Mouse (Mus musculus): ENCODE measurements around the gene Ppp4c. TPM values are rescaled to one million over a fixed set of nuclear protein-coding genes. Genes with fewer than 3 reads are reported as not detected.

Ppp4c gene
- total RNA-seq, 1 experiment = 291 TPM

DNA sequence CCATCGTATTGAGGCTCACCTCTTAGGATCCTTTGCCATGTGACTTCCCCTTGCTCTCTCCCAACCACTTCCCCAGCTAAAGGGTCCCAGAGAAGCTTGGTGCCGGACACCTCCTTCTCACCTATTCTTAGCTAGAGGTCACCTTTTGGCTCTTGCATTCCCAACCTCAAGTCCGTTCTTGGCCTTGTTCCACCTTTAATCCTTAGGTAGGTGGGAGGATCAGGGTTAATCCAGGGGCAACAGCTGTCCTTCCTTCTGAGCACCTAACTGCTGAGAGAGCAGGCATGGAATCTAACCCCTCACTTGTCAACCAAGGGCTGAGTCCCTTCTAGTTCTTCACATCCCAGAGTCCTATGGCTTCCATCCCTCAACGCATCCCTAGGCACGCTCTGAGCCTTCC is 33.7 kb upstream of the Ppp4c start:
- TF ChIP-seq HCFC1 (IDR thresholded peaks at IDR 0.05; ENCODE audit: borderline replicate concordance, insufficient read depth, low read length) (no peak), MAFK (IDR thresholded peaks at IDR 0.05; ENCODE audit: insufficient read depth, low read depth, low read length) (no peak), ZNF384 (IDR thresholded peaks at IDR 0.05; ENCODE audit: low read depth, low read length) (no peak), ZC3H11A (IDR thresholded peaks at IDR 0.05; ENCODE audit: borderline replicate concordance, low read depth, low read length) (no peak), CHD2 (IDR thresholded peaks at IDR 0.05; ENCODE audit: low read depth, low read length) (no peak)
- DNase-seq (ENCODE audit: low read depth, low spot score) = no peak
- Histone ChIP-seq H3K36me3 (ENCODE audit: control insufficient read depth, insufficient read depth, low read length, poor library complexity, severe bottlenecking) (no peaks in the 10 kb centered on the region), H3K27ac (ENCODE audit: insufficient read depth, low read depth, low read length, poor library complexity, severe bottlenecking) (no peak overlapping the region), H3K9me3 (ENCODE audit: control insufficient read depth, insufficient read depth, low read depth, low read length) (no peaks in the 10 kb centered on the region), H3K4me1 (ENCODE audit: control insufficient read depth in 2 of 2, insufficient read depth in 2 of 2, low read length in 2 of 2, poor library complexity in 1 of 2) (peaks cover 2 to 21% of the 10 kb centered on the region in 2 experiments; a peak in 1 of 4 replicates), H3K9ac (ENCODE audit: insufficient read depth, low read depth, low read length, poor library complexity, severe bottlenecking) (no peak overlapping the region), H3K4me3 (ENCODE audit: insufficient read depth in 1 of 2, low read depth in 1 of 2, low read length in 2 of 2, poor library complexity in 1 of 2, severe bottlenecking in 1 of 2) (no peak overlapping the region)
- in situ Hi-C loops (cut with MboI; ENCODE audit: low sequenced_read_pairs in 2 of 2, unreplicated experiment in 2 of 2) = no loop called here

DNA sequence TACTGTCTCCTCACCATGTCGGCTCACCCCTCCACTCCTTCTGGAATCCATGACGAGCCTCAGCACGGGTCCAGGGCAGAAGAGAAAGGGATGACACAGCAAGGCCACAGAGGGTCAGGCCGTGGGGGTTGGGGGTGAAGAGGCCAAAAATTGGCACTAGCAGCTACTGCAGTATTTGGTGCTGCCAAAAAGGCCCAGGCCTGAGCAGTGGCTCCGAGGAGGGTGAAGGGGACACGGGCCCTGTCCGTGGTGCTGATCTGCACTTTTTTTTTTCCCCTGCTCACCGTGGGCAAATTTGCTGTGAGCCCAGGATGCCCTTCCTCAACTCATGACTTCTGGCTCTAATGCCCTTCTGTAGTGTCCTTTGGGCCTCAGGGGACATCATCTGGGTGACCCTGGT is 33.1 kb upstream of the Ppp4c start:
- Histone ChIP-seq H3K27ac (ENCODE audit: insufficient read depth, low read depth, low read length, poor library complexity, severe bottlenecking) (no peak overlapping the region), H3K4me1 (ENCODE audit: control insufficient read depth in 2 of 2, insufficient read depth in 2 of 2, low read length in 2 of 2, poor library complexity in 1 of 2) (peaks cover 2 to 21% of the 10 kb centered on the region in 2 experiments; a peak in 1 of 4 replicates), H3K9ac (ENCODE audit: insufficient read depth, low read depth, low read length, poor library complexity, severe bottlenecking) (no peak overlapping the region), H3K36me3 (ENCODE audit: control insufficient read depth, insufficient read depth, low read length, poor library complexity, severe bottlenecking) (no peaks in the 10 kb centered on the region), H3K4me3 (ENCODE audit: insufficient read depth in 1 of 2, low read depth in 1 of 2, low read length in 2 of 2, poor library complexity in 1 of 2, severe bottlenecking in 1 of 2) (no peak overlapping the region), H3K9me3 (ENCODE audit: control insufficient read depth, insufficient read depth, low read depth, low read length) (no peaks in the 10 kb centered on the region)
- no peak for DNase-seq (ENCODE audit: low read depth, low spot score)
- no peak for TF ChIP-seq CHD2 (IDR thresholded peaks at IDR 0.05; ENCODE audit: low read depth, low read length)
- TF ChIP-seq ZNF384 (IDR thresholded peaks at IDR 0.05; ENCODE audit: low read depth, low read length) = peak; percentile 98
- in situ Hi-C loops (cut with MboI; ENCODE audit: low sequenced_read_pairs in 2 of 2, unreplicated experiment in 2 of 2) = no loop called here

DNA sequence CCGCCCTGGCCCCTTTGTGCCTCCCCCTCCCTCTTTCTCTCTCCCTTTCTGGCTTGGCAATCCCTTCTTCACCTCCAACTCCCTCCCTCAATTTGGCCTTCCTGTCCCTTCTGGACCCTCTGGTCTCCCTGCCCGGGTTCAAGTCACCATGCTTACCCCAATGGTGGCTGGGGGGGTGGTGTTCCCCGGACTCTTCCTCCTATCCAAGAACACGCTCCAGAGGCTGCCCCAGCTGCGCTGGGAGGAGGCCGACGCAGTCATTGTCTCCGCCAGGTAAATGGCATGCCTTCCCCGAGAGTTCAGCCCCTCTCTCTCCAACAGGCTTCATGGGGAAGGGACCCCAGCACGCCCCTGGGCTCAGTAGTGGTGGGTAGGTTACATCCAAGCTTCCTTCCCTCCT is 31.6 kb upstream of the Ppp4c start:
- in situ Hi-C loops (cut with MboI; ENCODE audit: low sequenced_read_pairs in 2 of 2, unreplicated experiment in 2 of 2) = no loop called here
- no peak overlapping the region for H3K9ac ChIP-seq (ENCODE audit: insufficient read depth, low read depth, low read length, poor library complexity, severe bottlenecking)

GRCm38 (mm10) chr7:126823202-126823711 is 31.0 kb upstream of the Ppp4c start:
- Histone ChIP-seq H3K27ac (ENCODE audit: insufficient read depth, low read depth, low read length, poor library complexity, severe bottlenecking) (no peak overlapping the region), H3K4me1 (ENCODE audit: control insufficient read depth in 2 of 2, insufficient read depth in 2 of 2, low read length in 2 of 2, poor library complexity in 1 of 2) (peaks cover 2 to 9% of the 10 kb centered on the region in 2 experiments; a peak in 1 of 4 replicates), H3K36me3 (ENCODE audit: control insufficient read depth, insufficient read depth, low read length, poor library complexity, severe bottlenecking) (no peaks in the 10 kb centered on the region), H3K4me3 (ENCODE audit: insufficient read depth in 1 of 2, low read depth in 1 of 2, low read length in 2 of 2, poor library complexity in 1 of 2, severe bottlenecking in 1 of 2) (peak overlapping the region; percentile 26 to 71; a peak in 3 of 4 replicates), H3K9ac (ENCODE audit: insufficient read depth, low read depth, low read length, poor library complexity, severe bottlenecking) (peak overlapping the region; percentile 49; the same call in 1 of the 2 replicates), H3K9me3 (ENCODE audit: control insufficient read depth, insufficient read depth, low read depth, low read length) (no peaks in the 10 kb centered on the region)
- DNase-seq (ENCODE audit: low read depth, low spot score) = no peak
- TF ChIP-seq MAFK (IDR thresholded peaks at IDR 0.05; ENCODE audit: insufficient read depth, low read depth, low read length) (no peak), HCFC1 (IDR thresholded peaks at IDR 0.05; ENCODE audit: borderline replicate concordance, insufficient read depth, low read length) (no peak), ZNF384 (IDR thresholded peaks at IDR 0.05; ENCODE audit: low read depth, low read length) (no peak), ZC3H11A (IDR thresholded peaks at IDR 0.05; ENCODE audit: borderline replicate concordance, low read depth, low read length) (no peak), CHD2 (IDR thresholded peaks at IDR 0.05; ENCODE audit: low read depth, low read length) (no peak)
- in situ Hi-C loops (cut with MboI; ENCODE audit: low sequenced_read_pairs in 2 of 2, unreplicated experiment in 2 of 2) = no loop called here

More for the DNA sequence above, 31.6 kb upstream of the Ppp4c start:
- H3K36me3 ChIP-seq (ENCODE audit: control insufficient read depth, insufficient read depth, low read length, poor library complexity, severe bottlenecking) = no peaks in the 10 kb centered on the region
- H3K27ac ChIP-seq (ENCODE audit: insufficient read depth, low read depth, low read length, poor library complexity, severe bottlenecking) = no peak overlapping the region
- TF ChIP-seq ZNF384 (IDR thresholded peaks at IDR 0.05; ENCODE audit: low read depth, low read length) (no peak), CHD2 (IDR thresholded peaks at IDR 0.05; ENCODE audit: low read depth, low read length) (no peak)
- no peak for DNase-seq (ENCODE audit: low read depth, low spot score)
- peak overlapping the region; percentile 1 to 71; a peak in 2 of 4 replicates for H3K4me3 ChIP-seq (ENCODE audit: insufficient read depth in 1 of 2, low read depth in 1 of 2, low read length in 2 of 2, poor library complexity in 1 of 2, severe bottlenecking in 1 of 2)
- H3K9me3 ChIP-seq (ENCODE audit: control insufficient read depth, insufficient read depth, low read depth, low read length) = no peaks in the 10 kb centered on the region
- H3K4me1 ChIP-seq (ENCODE audit: control insufficient read depth in 2 of 2, insufficient read depth in 2 of 2, low read length in 2 of 2, poor library complexity in 1 of 2) = peaks cover 2 to 14% of the 10 kb centered on the region in 2 experiments; a peak in 1 of 4 replicates

- in situ Hi-C loops (cut with MboI; ENCODE audit: low sequenced_read_pairs in 2 of 2, unreplicated experiment in 2 of 2) = no loop called here
- Histone ChIP-seq H3K27ac (ENCODE audit: insufficient read depth, low read depth, low read length, poor library complexity, severe bottlenecking) (no peak overlapping the region), H3K9me3 (ENCODE audit: control insufficient read depth, insufficient read depth, low read depth, low read length) (no peaks in the 10 kb centered on the region), H3K4me1 (ENCODE audit: control insufficient read depth in 2 of 2, insufficient read depth in 2 of 2, low read length in 2 of 2, poor library complexity in 1 of 2) (peaks cover 2 to 9% of the 10 kb centered on the region in 2 experiments; a peak in 1 of 4 replicates), H3K4me3 (ENCODE audit: insufficient read depth in 1 of 2, low read depth in 1 of 2, low read length in 2 of 2, poor library complexity in 1 of 2, severe bottlenecking in 1 of 2) (no peak overlapping the region; a peak in 1 of 4 replicates), H3K36me3 (ENCODE audit: control insufficient read depth, insufficient read depth, low read length, poor library complexity, severe bottlenecking) (no peaks in the 10 kb centered on the region), H3K9ac (ENCODE audit: insufficient read depth, low read depth, low read length, poor library complexity, severe bottlenecking) (no peak overlapping the region)
- TF ChIP-seq ZC3H11A (IDR thresholded peaks at IDR 0.05; ENCODE audit: borderline replicate concordance, low read depth, low read length) (no peak), MAFK (IDR thresholded peaks at IDR 0.05; ENCODE audit: insufficient read depth, low read depth, low read length) (no peak), CHD2 (IDR thresholded peaks at IDR 0.05; ENCODE audit: low read depth, low read length) (no peak), HCFC1 (IDR thresholded peaks at IDR 0.05; ENCODE audit: borderline replicate concordance, insufficient read depth, low read length) (no peak), ZNF384 (IDR thresholded peaks at IDR 0.05; ENCODE audit: low read depth, low read length) (no peak)
- no peak for DNase-seq (ENCODE audit: low read depth, low spot score)
Measured at GRCm38 (mm10) chr7:126822741-126823140, 30.4 kb upstream of the Ppp4c start.
